Mouse (Mus musculus): ENCODE measurements around the gene Ccdc63.

DNA sequence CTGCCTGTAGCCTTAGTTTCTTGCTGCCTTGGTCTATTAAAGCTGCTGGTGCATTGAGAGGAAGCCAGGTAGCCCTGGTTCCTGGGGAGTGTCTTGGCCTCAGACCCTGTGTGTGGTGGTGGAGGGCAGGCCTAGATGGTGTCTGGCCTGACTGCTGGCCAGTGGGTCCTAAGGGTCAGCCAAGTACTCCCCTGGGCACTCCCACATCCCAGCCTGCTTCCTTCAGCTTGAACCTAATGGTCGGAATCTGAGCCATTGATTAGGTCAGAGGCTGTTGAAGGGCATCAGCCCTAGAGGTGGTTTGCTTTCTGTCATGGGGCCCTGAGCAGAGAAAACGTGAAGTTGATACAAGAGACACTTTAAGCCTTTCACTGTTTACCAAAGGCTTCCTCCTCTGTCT, 34.8 kb upstream of the Ccdc63 start:
- TF ChIP-seq CTCF (IDR thresholded peaks at IDR 0.05; ENCODE audit: insufficient read depth, low read depth, low read length) (no peak), POLR2A (IDR thresholded peaks at IDR 0.05; ENCODE audit: insufficient read depth, low read depth, low read length) (no peak)

Data from olfactory bulb, adult 2 months (tissue).